Mouse (Mus musculus): ENCODE measurements around the gene Slc7a14.

DNA sequence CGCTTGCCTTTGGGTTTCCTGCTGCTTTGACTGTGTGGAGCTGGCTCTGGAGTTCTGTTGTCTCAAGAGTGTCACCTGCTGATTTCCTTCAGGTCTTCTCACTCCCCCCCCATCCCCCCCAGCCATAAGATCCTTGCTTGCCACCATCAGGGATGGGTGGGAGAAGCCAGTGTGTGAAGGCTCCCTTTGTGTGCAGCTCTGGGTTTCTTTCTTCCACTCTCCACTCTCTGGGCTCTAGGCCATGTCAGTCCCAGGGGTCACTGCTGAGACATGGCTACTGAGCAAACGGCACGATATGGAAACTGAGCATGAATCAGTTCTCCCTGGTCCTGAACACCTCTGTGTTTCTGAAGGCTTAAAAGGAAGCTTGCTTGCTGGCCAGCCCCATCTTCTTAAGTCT, 154.1 kb downstream of the Slc7a14 start:
- no peak for TF ChIP-seq EP300 (IDR thresholded peaks at IDR 0.05; ENCODE audit: low read depth)
- no peak for TF ChIP-seq CTCF (IDR thresholded peaks at IDR 0.05; ENCODE audit: low read depth)
